Mouse (Mus musculus): ENCODE results near the gene Slco2a1. TPM values are rescaled to one million over a fixed set of nuclear protein-coding genes. Genes with fewer than 3 reads are reported as not detected.

Gene Slco2a1
- polyA plus RNA-seq, 1 experiment from 2014 or later: 13.5 TPM

DNA sequence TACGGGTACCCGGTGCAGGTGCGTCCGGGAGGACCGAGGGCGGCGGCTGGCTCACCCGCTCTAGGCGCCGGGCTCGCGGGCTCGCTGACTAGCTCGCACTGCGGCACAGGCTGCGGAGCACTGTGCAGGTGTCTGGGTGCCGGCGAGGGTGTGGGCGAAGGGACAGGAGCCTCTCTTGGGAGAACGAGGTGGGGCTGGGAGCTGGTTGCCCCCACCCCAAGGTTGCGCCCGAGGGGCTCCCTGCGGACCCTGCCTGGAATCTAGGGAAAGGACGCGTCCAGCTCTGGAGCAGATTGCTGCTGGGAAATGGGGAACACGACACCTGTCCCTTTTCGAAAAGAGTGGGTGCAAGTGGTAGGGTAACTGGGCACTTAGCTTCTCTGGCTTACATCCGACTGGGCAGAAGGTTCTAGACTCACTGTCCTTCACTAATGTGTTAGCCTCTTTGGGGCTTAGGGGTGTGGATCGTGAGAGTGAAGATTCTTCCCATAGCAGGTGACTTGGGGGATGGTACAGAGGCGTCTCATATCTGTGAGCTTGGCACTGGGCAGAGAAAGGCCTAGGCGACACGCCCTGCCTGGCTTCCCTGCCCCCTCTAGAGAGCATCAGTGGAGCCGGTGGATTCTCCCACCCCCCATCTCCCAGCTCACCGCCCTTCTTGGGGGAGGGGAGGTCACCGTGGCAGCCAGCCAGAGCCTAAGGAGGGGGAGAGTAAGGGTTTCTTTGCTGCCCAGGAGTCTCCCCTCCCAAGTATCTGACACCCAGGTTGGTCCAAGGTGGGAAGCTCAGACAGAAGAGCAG, 124.2 kb downstream of the Slco2a1 start:
- 3% methylated on average over 35 of the region's 35 CpGs for WGBS (ENCODE audit: insufficient replicate concordance)
- peaks cover 46% of the 10 kb centered on the region for H3K27me3 ChIP-seq (ENCODE audit: control insufficient read depth, insufficient read depth, low read depth, low read length)
- H3K9me3 ChIP-seq (replicated peaks; ENCODE audit: control insufficient read depth, low read length): no peaks in the 10 kb centered on the region
- no peak overlapping the region for H3K27ac ChIP-seq (ENCODE audit: low read length)
- no peak overlapping the region for H3K9ac ChIP-seq (ENCODE audit: low read depth, low read length)
- ATAC-seq (ENCODE audit: low read depth): peak; percentile 40
- peak overlapping the region; percentile 76 for H3K4me2 ChIP-seq (ENCODE audit: low read depth, low read length)
- H3K4me3 ChIP-seq (ENCODE audit: low read depth, low read length): peak overlapping the region; percentile 54
- no peaks in the 10 kb centered on the region for H3K36me3 ChIP-seq (ENCODE audit: control insufficient read depth, insufficient read depth)
- peaks cover 4% of the 10 kb centered on the region for H3K4me1 ChIP-seq (ENCODE audit: control insufficient read depth, low read depth, low read length)

GRCm38 (mm10) chr9:103113351-103113750, 124.8 kb downstream of the Slco2a1 start:
- Histone ChIP-seq H3K27ac (ENCODE audit: low read length) (no peak overlapping the region), H3K9me3 (replicated peaks; ENCODE audit: control insufficient read depth, low read length) (no peaks in the 10 kb centered on the region), H3K9ac (ENCODE audit: low read depth, low read length) (no peak overlapping the region), H3K4me3 (ENCODE audit: low read depth, low read length) (no peak overlapping the region), H3K36me3 (ENCODE audit: control insufficient read depth, insufficient read depth) (no peaks in the 10 kb centered on the region), H3K27me3 (ENCODE audit: control insufficient read depth, insufficient read depth, low read depth, low read length) (peaks cover 46% of the 10 kb centered on the region), H3K4me2 (ENCODE audit: low read depth, low read length) (no peak overlapping the region), H3K4me1 (ENCODE audit: control insufficient read depth, low read depth, low read length) (peaks cover 4% of the 10 kb centered on the region)
- ATAC-seq (ENCODE audit: low read depth): no peak
- 45% methylated on average over 10 of the region's 11 CpGs for WGBS (ENCODE audit: insufficient replicate concordance)

DNA sequence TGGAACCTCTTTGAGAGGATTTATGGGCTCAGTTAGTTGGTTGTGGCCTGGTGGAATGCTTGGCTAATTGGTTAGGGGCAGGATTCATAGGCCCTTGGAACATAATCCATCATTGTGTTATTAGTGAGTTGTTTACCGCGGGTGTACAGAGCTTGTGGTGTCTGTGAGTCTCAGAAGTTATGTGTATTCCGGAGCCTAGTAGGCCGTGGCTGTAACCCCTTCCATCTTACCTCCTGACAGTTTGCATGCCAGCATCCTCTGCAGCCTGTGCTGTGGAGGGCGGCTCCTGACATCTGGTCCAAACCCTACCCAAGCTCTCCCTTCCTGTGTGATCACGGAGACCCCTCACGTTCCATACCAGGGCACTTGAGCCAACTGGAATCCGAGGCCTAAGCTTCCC, 125.8 kb downstream of the Slco2a1 start:
- ATAC-seq (ENCODE audit: low read depth): no peak
- no peaks in the 10 kb centered on the region for H3K36me3 ChIP-seq (ENCODE audit: control insufficient read depth, insufficient read depth)
- peaks cover 43% of the 10 kb centered on the region for H3K27me3 ChIP-seq (ENCODE audit: control insufficient read depth, insufficient read depth, low read depth, low read length)
- H3K4me1 ChIP-seq (ENCODE audit: control insufficient read depth, low read depth, low read length): peaks cover 4% of the 10 kb centered on the region
- no peak overlapping the region for H3K9ac ChIP-seq (ENCODE audit: low read depth, low read length)
- H3K4me2 ChIP-seq (ENCODE audit: low read depth, low read length): no peak overlapping the region
- no peaks in the 10 kb centered on the region for H3K9me3 ChIP-seq (replicated peaks; ENCODE audit: control insufficient read depth, low read length)
- WGBS (ENCODE audit: insufficient replicate concordance): 64% methylated on average over 8 of the region's 8 CpGs
- H3K27ac ChIP-seq (ENCODE audit: low read length): no peak overlapping the region
- no peak overlapping the region for H3K4me3 ChIP-seq (ENCODE audit: low read depth, low read length)

DNA sequence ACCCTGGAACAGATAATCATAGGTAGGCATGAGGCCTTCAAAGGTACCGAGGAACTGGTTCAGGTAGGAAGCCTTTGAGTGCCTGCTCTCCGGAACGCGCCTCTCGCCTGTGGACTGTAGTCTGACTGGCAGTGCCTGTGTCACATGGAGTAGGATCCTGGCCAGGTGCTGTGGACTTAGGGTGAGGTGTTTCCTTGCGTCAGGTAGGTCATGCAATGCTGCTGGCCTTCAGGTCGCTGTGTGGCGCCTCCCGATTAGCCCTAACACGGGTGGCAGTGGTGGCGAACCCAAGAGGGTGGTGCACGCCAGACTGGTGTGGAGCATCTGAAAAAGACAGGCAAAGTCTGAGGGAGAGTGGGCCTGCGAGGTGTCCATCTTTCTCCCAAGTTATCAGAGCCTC, 126.4 kb downstream of the Slco2a1 start:
- no peak overlapping the region for H3K4me2 ChIP-seq (ENCODE audit: low read depth, low read length)
- WGBS (ENCODE audit: insufficient replicate concordance): 70% methylated on average over 13 of the region's 13 CpGs
- ATAC-seq (ENCODE audit: low read depth): no peak
- H3K9ac ChIP-seq (ENCODE audit: low read depth, low read length): no peak overlapping the region
- peaks cover 4% of the 10 kb centered on the region for H3K4me1 ChIP-seq (ENCODE audit: control insufficient read depth, low read depth, low read length)
- H3K4me3 ChIP-seq (ENCODE audit: low read depth, low read length): no peak overlapping the region
- peaks cover 40% of the 10 kb centered on the region for H3K27me3 ChIP-seq (ENCODE audit: control insufficient read depth, insufficient read depth, low read depth, low read length)
- no peaks in the 10 kb centered on the region for H3K9me3 ChIP-seq (replicated peaks; ENCODE audit: control insufficient read depth, low read length)
- H3K36me3 ChIP-seq (ENCODE audit: control insufficient read depth, insufficient read depth): no peaks in the 10 kb centered on the region
- no peak overlapping the region for H3K27ac ChIP-seq (ENCODE audit: low read length)

DNA sequence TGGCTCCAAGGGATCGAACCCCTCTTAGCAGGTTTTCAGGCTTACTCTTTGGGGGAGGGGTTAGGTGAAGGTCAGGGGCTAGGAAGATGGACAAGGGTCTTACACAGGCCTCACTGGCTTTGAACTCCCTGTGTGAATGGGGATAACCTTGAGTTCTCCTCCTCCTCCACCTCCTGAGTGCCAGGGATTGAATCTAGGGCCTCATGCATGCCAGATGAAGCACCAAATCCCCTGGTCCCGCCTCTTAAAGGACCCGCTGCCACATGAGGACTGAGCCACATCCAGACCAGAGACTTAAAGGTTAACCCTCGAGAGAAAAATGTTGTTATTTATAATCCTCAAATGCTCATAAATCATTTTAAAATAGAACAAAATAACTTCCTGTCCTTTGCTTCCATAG, 128.4 kb downstream of the Slco2a1 start:
- H3K36me3 ChIP-seq (ENCODE audit: control insufficient read depth, insufficient read depth): no peaks in the 10 kb centered on the region
- H3K4me2 ChIP-seq (ENCODE audit: low read depth, low read length): no peak overlapping the region
- H3K9ac ChIP-seq (ENCODE audit: low read depth, low read length): no peak overlapping the region
- no peaks in the 10 kb centered on the region for H3K9me3 ChIP-seq (replicated peaks; ENCODE audit: control insufficient read depth, low read length)
- no peak for ATAC-seq (ENCODE audit: low read depth)
- 44% methylated on average over 4 of the region's 4 CpGs for WGBS (ENCODE audit: insufficient replicate concordance)
- peaks cover 19% of the 10 kb centered on the region for H3K27me3 ChIP-seq (ENCODE audit: control insufficient read depth, insufficient read depth, low read depth, low read length)
- no peak overlapping the region for H3K4me3 ChIP-seq (ENCODE audit: low read depth, low read length)
- no peak overlapping the region for H3K27ac ChIP-seq (ENCODE audit: low read length)
- no peaks in the 10 kb centered on the region; the same call in 1 of the 2 replicates for H3K4me1 ChIP-seq (ENCODE audit: control insufficient read depth, low read depth, low read length)

- ATAC-seq (ENCODE audit: low read depth): no peak
- 54% methylated on average over 5 of the region's 5 CpGs for WGBS (ENCODE audit: insufficient replicate concordance)
Measured at GRCm38 (mm10) chr9:103117495-103117894, 129.0 kb downstream of the Slco2a1 start.

DNA sequence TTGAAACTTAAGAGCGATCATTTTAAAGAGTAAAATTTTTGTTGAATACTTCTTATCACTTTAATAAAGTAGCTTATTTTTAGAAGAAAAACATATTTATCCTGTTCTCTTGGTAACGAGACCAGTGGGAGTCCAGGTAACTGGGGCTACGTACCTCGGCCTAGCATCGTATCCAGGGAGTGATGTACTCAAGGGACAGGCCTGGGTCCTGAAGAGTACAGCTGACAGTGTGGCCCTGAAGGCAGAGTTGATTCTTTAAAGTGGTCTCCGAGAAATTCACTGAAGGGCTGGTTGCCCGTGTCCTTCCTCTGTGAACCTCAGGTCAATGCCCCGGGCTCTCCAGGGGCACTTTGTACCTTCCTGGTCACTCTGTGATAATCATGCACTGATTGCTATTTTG, 129.4 kb downstream of the Slco2a1 start:
- H3K9ac ChIP-seq (ENCODE audit: low read depth, low read length): no peak overlapping the region
- H3K27ac ChIP-seq (ENCODE audit: low read length): no peak overlapping the region
- H3K36me3 ChIP-seq (ENCODE audit: control insufficient read depth, insufficient read depth): no peaks in the 10 kb centered on the region
- peaks cover 9% of the 10 kb centered on the region for H3K27me3 ChIP-seq (ENCODE audit: control insufficient read depth, insufficient read depth, low read depth, low read length)
- WGBS (ENCODE audit: insufficient replicate concordance): 72% methylated on average over 8 of the region's 8 CpGs
- H3K4me1 ChIP-seq (ENCODE audit: control insufficient read depth, low read depth, low read length): no peaks in the 10 kb centered on the region
- H3K4me3 ChIP-seq (ENCODE audit: low read depth, low read length): no peak overlapping the region
- no peaks in the 10 kb centered on the region for H3K9me3 ChIP-seq (replicated peaks; ENCODE audit: control insufficient read depth, low read length)
- no peak overlapping the region for H3K4me2 ChIP-seq (ENCODE audit: low read depth, low read length)
- no peak for ATAC-seq (ENCODE audit: low read depth)

More at GRCm38 (mm10) chr9:103117495-103117894, 129.0 kb downstream of the Slco2a1 start:
- H3K4me2 ChIP-seq (ENCODE audit: low read depth, low read length): no peak overlapping the region
- peaks cover 14% of the 10 kb centered on the region for H3K27me3 ChIP-seq (ENCODE audit: control insufficient read depth, insufficient read depth, low read depth, low read length)
- no peaks in the 10 kb centered on the region for H3K9me3 ChIP-seq (replicated peaks; ENCODE audit: control insufficient read depth, low read length)
- H3K9ac ChIP-seq (ENCODE audit: low read depth, low read length): no peak overlapping the region
- no peaks in the 10 kb centered on the region for H3K36me3 ChIP-seq (ENCODE audit: control insufficient read depth, insufficient read depth)
- H3K27ac ChIP-seq (ENCODE audit: low read length): no peak overlapping the region
- H3K4me3 ChIP-seq (ENCODE audit: low read depth, low read length): no peak overlapping the region
- no peaks in the 10 kb centered on the region; the same call in 1 of the 2 replicates for H3K4me1 ChIP-seq (ENCODE audit: control insufficient read depth, low read depth, low read length)

GRCm38 (mm10) chr9:103118651-103119275, 130.3 kb downstream of the Slco2a1 start:
- WGBS (ENCODE audit: insufficient replicate concordance): 63% methylated on average over 5 of the region's 5 CpGs

DNA sequence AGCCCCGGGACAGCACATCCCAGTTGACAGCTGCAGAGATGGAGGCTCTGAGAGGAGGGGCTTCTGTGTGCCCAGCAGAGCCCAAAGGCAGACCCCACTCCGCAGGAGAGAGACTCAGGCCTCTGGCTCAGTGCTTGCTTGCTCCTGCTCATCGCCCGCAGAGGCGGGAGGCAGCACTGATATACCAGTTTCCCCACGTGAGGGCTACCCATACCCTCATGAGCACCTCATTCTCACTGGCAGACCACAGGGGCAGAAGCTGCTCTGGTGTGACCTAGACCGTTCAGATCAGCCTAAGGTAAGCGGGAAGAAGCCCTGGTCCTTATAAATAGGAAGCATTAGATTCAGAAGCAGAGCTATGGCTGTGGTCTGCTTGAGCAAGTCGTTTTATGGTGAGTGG, 131.3 kb downstream of the Slco2a1 start:
- ATAC-seq (ENCODE audit: low read depth): no peak

More at GRCm38 (mm10) chr9:103118651-103119275, 130.3 kb downstream of the Slco2a1 start:
- Histone ChIP-seq H3K36me3 (ENCODE audit: control insufficient read depth, insufficient read depth) (no peaks in the 10 kb centered on the region), H3K27ac (ENCODE audit: low read length) (no peak overlapping the region), H3K9ac (ENCODE audit: low read depth, low read length) (no peak overlapping the region), H3K4me3 (ENCODE audit: low read depth, low read length) (no peak overlapping the region), H3K27me3 (ENCODE audit: control insufficient read depth, insufficient read depth, low read depth, low read length) (peaks cover under 1% of the 10 kb centered on the region), H3K4me1 (ENCODE audit: control insufficient read depth, low read depth, low read length) (no peaks in the 10 kb centered on the region), H3K4me2 (ENCODE audit: low read depth, low read length) (no peak overlapping the region), H3K9me3 (replicated peaks; ENCODE audit: control insufficient read depth, low read length) (no peaks in the 10 kb centered on the region)
- ATAC-seq (ENCODE audit: low read depth): no peak

More for the DNA sequence above, 131.3 kb downstream of the Slco2a1 start:
- Histone ChIP-seq H3K4me1 (ENCODE audit: control insufficient read depth, low read depth, low read length) (no peaks in the 10 kb centered on the region), H3K36me3 (ENCODE audit: control insufficient read depth, insufficient read depth) (no peaks in the 10 kb centered on the region), H3K27me3 (ENCODE audit: control insufficient read depth, insufficient read depth, low read depth, low read length) (no peaks in the 10 kb centered on the region), H3K4me2 (ENCODE audit: low read depth, low read length) (no peak overlapping the region), H3K27ac (ENCODE audit: low read length) (no peak overlapping the region), H3K9ac (ENCODE audit: low read depth, low read length) (no peak overlapping the region), H3K4me3 (ENCODE audit: low read depth, low read length) (no peak overlapping the region), H3K9me3 (replicated peaks; ENCODE audit: control insufficient read depth, low read length) (no peaks in the 10 kb centered on the region)
- WGBS (ENCODE audit: insufficient replicate concordance): 59% methylated on average over 9 of the region's 9 CpGs
